Mouse (Mus musculus): ENCODE data around the gene Syngr1. TPM values are rescaled to one million over a fixed set of nuclear protein-coding genes. Genes with fewer than 3 reads are reported as not detected.
"Not testable (repeated sequence)": the region's sequence is repeated elsewhere in the genome, so short reads cannot be mapped to it uniquely, and the experiment has no call there.

Gene Syngr1
- polyA plus RNA-seq, 1 experiment = 50.9 TPM

- Histone ChIP-seq H3K4me3 (replicated peaks; ENCODE audit: extremely low read depth, low read depth, low read length) (no peak overlapping the region), H3K4me1 (ENCODE audit: control insufficient read depth, insufficient read depth, low read length) (no peaks in the 10 kb centered on the region)
- no peak for DNase-seq
- TF ChIP-seq POLR2A (IDR thresholded peaks at IDR 0.05; ENCODE audit: borderline replicate concordance, extremely low read depth, low read depth, low read length) (no peak), CTCF (IDR thresholded peaks at IDR 0.05; ENCODE audit: insufficient read depth, low read length) (no peak)
- 86% methylated on average over 6 of the region's 6 CpGs for WGBS
Measured at GRCm38 (mm10) chr15:80119076-80119475, 27.9 kb downstream of the Syngr1 start.

GRCm38 (mm10) chr15:80121721-80122325 is 30.7 kb downstream of the Syngr1 start:
- DNase-seq = no peak
- Histone ChIP-seq H3K4me1 (ENCODE audit: control insufficient read depth, insufficient read depth, low read length) (no peaks in the 10 kb centered on the region), H3K4me3 (replicated peaks; ENCODE audit: extremely low read depth, low read depth, low read length) (no peak overlapping the region)
- WGBS = 88% methylated on average over 9 of the region's 9 CpGs
- TF ChIP-seq POLR2A (IDR thresholded peaks at IDR 0.05; ENCODE audit: borderline replicate concordance, extremely low read depth, low read depth, low read length) = no peak
- no peak for TF ChIP-seq CTCF (IDR thresholded peaks at IDR 0.05; ENCODE audit: insufficient read depth, low read length)

- 89% methylated on average over 6 of the region's 6 CpGs for WGBS
- not testable (repeated sequence) for H3K4me3 ChIP-seq (replicated peaks; ENCODE audit: extremely low read depth, low read depth, low read length); DNase-seq; H3K4me1 ChIP-seq (ENCODE audit: control insufficient read depth, insufficient read depth, low read length)
Measured at GRCm38 (mm10) chr15:80122431-80122830, 31.3 kb downstream of the Syngr1 start.

GRCm38 (mm10) chr15:80124651-80125050 is 33.5 kb downstream of the Syngr1 start:
- TF ChIP-seq POLR2A (IDR thresholded peaks at IDR 0.05; ENCODE audit: borderline replicate concordance, extremely low read depth, low read depth, low read length) = no peak
- no peak for TF ChIP-seq CTCF (IDR thresholded peaks at IDR 0.05; ENCODE audit: insufficient read depth, low read length)
- H3K4me3 ChIP-seq (replicated peaks; ENCODE audit: extremely low read depth, low read depth, low read length) = no peak overlapping the region
- 70% methylated on average over 4 of the region's 4 CpGs for WGBS
- H3K4me1 ChIP-seq (ENCODE audit: control insufficient read depth, insufficient read depth, low read length) = no peaks in the 10 kb centered on the region
- DNase-seq = no peak

GRCm38 (mm10) chr15:80127191-80127590 is 36.1 kb downstream of the Syngr1 start:
- Histone ChIP-seq H3K4me3 (replicated peaks; ENCODE audit: extremely low read depth, low read depth, low read length) (no peak overlapping the region), H3K4me1 (ENCODE audit: control insufficient read depth, insufficient read depth, low read length) (no peaks in the 10 kb centered on the region)
- TF ChIP-seq CTCF (IDR thresholded peaks at IDR 0.05; ENCODE audit: insufficient read depth, low read length) = no peak
- no peak for TF ChIP-seq POLR2A (IDR thresholded peaks at IDR 0.05; ENCODE audit: borderline replicate concordance, extremely low read depth, low read depth, low read length)
- no peak for DNase-seq
- 67% methylated on average over 1 of the region's 1 CpGs for WGBS

GRCm38 (mm10) chr15:80129982-80130381 is 38.8 kb downstream of the Syngr1 start:
- TF ChIP-seq CTCF (IDR thresholded peaks at IDR 0.05; ENCODE audit: insufficient read depth, low read length) (no peak), POLR2A (IDR thresholded peaks at IDR 0.05; ENCODE audit: borderline replicate concordance, extremely low read depth, low read depth, low read length) (no peak)
- Histone ChIP-seq H3K4me3 (replicated peaks; ENCODE audit: extremely low read depth, low read depth, low read length) (no peak overlapping the region), H3K4me1 (ENCODE audit: control insufficient read depth, insufficient read depth, low read length) (no peaks in the 10 kb centered on the region; the same call in 1 of the 2 replicates)
- DNase-seq = no peak
- WGBS = 89% methylated on average over 6 of the region's 6 CpGs

GRCm38 (mm10) chr15:80130689-80131088 is 39.6 kb downstream of the Syngr1 start:
- WGBS = 61% methylated on average over 5 of the region's 5 CpGs
- Histone ChIP-seq H3K4me1 (ENCODE audit: control insufficient read depth, insufficient read depth, low read length) (no peaks in the 10 kb centered on the region; the same call in 1 of the 2 replicates), H3K4me3 (replicated peaks; ENCODE audit: extremely low read depth, low read depth, low read length) (no peak overlapping the region)
- DNase-seq = no peak
- TF ChIP-seq POLR2A (IDR thresholded peaks at IDR 0.05; ENCODE audit: borderline replicate concordance, extremely low read depth, low read depth, low read length) (no peak), CTCF (IDR thresholded peaks at IDR 0.05; ENCODE audit: insufficient read depth, low read length) (no peak)

GRCm38 (mm10) chr15:80131421-80131820 is 40.3 kb downstream of the Syngr1 start:
- no peak for TF ChIP-seq CTCF (IDR thresholded peaks at IDR 0.05; ENCODE audit: insufficient read depth, low read length)
- TF ChIP-seq POLR2A (IDR thresholded peaks at IDR 0.05; ENCODE audit: borderline replicate concordance, extremely low read depth, low read depth, low read length) = no peak
- 78% methylated on average over 6 of the region's 6 CpGs for WGBS
- DNase-seq = no peak
- H3K4me3 ChIP-seq (replicated peaks; ENCODE audit: extremely low read depth, low read depth, low read length) = no peak overlapping the region
- no peaks in the 10 kb centered on the region; the same call in 1 of the 2 replicates for H3K4me1 ChIP-seq (ENCODE audit: control insufficient read depth, insufficient read depth, low read length)

- Histone ChIP-seq H3K4me3 (replicated peaks; ENCODE audit: extremely low read depth, low read depth, low read length) (no peak overlapping the region), H3K4me1 (ENCODE audit: control insufficient read depth, insufficient read depth, low read length) (no peaks in the 10 kb centered on the region; the same call in 1 of the 2 replicates)
- WGBS = 61% methylated on average over 9 of the region's 9 CpGs
- no peak for DNase-seq
- TF ChIP-seq CTCF (IDR thresholded peaks at IDR 0.05; ENCODE audit: insufficient read depth, low read length) (no peak), POLR2A (IDR thresholded peaks at IDR 0.05; ENCODE audit: borderline replicate concordance, extremely low read depth, low read depth, low read length) (no peak)
Measured at GRCm38 (mm10) chr15:80132452-80132851, 41.3 kb downstream of the Syngr1 start.

- WGBS = 1% methylated on average over 59 of the region's 59 CpGs
- DNase-seq = peak; percentile 92
- Histone ChIP-seq H3K4me3 (replicated peaks; ENCODE audit: extremely low read depth, low read depth, low read length) (peak within 1 kb of the TSS; percentile 89), H3K4me1 (ENCODE audit: control insufficient read depth, insufficient read depth, low read length) (no peaks in the 10 kb centered on the region; the same call in 1 of the 2 replicates)
- TF ChIP-seq POLR2A (IDR thresholded peaks at IDR 0.05; ENCODE audit: borderline replicate concordance, extremely low read depth, low read depth, low read length) (peak; percentile 61; the same call in 1 of the 2 replicates), CTCF (IDR thresholded peaks at IDR 0.05; ENCODE audit: insufficient read depth, low read length) (peak; percentile 39; the same call in 1 of the 2 replicates)
Measured at GRCm38 (mm10) chr15:80132993-80133586, 42.0 kb downstream of the Syngr1 start, which contains the start of gene Tab1. Gene Tab1, plus strand, starts transcription at chr15:80133127.
